Mouse (Mus musculus) testis, adult 2 months (tissue): Measurements from ENCODE around the gene Gadd45a.

Experiments used
- CTCF ChIP-seq: fragments of 200-500 bp; IDR thresholded peaks from 2 replicates; pipeline ENCODE4 v1.5.1; 2012; ENCODE audit warnings: low read depth, mild to moderate bottlenecking, inconsistent platforms, low read length, moderate library complexity; ENCODE audit not compliant: control insufficient read depth, insufficient read depth, insufficient replicate concordance
- POLR2A ChIP-seq: fragments of 200-500 bp; IDR thresholded peaks from 2 replicates; pipeline ENCODE4 v1.6.1; 2012; ENCODE audit warnings: low read depth, mild to moderate bottlenecking, inconsistent platforms, low read length, moderate library complexity; ENCODE audit not compliant: control insufficient read depth

GRCm38 (mm10) chr6:67038964-67039363 lies 1.7 kb upstream of the Gadd45a start:
- no peak for TF ChIP-seq CTCF
- TF ChIP-seq POLR2A: no peak
